Mouse (Mus musculus) lung, embryonic 14.5 days (tissue): Measurements from ENCODE around the gene G3bp2. TPM values are rescaled to one million over a fixed set of nuclear protein-coding genes. Genes with fewer than 3 reads are reported as not detected.

Experiments used
- ATAC-seq: fragments of 200-750 bp; cut with Nextera tagmentation; 2 replicates; pipeline ENCODE4 v1.8.0; 2017; ENCODE audit warnings: mild to moderate bottlenecking, moderate TSS enrichment, moderate library complexity; ENCODE audit not compliant: insufficient read depth
- DNase-seq: peaks from one replicate; pipeline ENCODE4 v3.0.0-alpha.2; 2015
- H3K27ac ChIP-seq: fragments of 300-500 bp; sonication (generic); 2 replicates; pipeline ENCODE4 v1.5.1; 2014; ENCODE audit warnings: low read depth, mild to moderate bottlenecking, moderate library complexity
- H3K27me3 ChIP-seq: fragments of 300-500 bp; sonication (generic); 2 replicates; pipeline ENCODE4 v1.6.1; 2014; ENCODE audit warnings: low read length, control low read depth; ENCODE audit not compliant: insufficient read depth
- H3K36me3 ChIP-seq: fragments of 300-500 bp; sonication (generic); 2 replicates; pipeline ENCODE4 v1.6.1; 2014; ENCODE audit warnings: control low read depth; ENCODE audit not compliant: insufficient read depth
- H3K4me1 ChIP-seq: fragments of 300-500 bp; sonication (generic); 2 replicates; pipeline ENCODE4 v1.6.1; 2014; ENCODE audit warnings: antibody characterized with exemption, control low read depth; ENCODE audit not compliant: insufficient read depth
- H3K4me2 ChIP-seq: fragments of 300-500 bp; sonication (generic); 2 replicates; pipeline ENCODE4 v1.6.1; 2014; ENCODE audit warnings: mild to moderate bottlenecking
- H3K4me3 ChIP-seq: fragments of 300-500 bp; sonication (generic); 2 replicates; pipeline ENCODE4 v1.5.1; 2014; ENCODE audit warnings: low read depth, low read length
- H3K9ac ChIP-seq: fragments of 300-500 bp; sonication (generic); 2 replicates; pipeline ENCODE4 v1.6.1; 2014
- H3K9me3 ChIP-seq: fragments of 300-500 bp; sonication (generic); 2 replicates; pipeline ENCODE4 v1.6.1; 2016; ENCODE audit warnings: low read depth, low read length, control low read depth
- CTCF ChIP-seq: IDR thresholded peaks from 2 replicates; pipeline ENCODE4 v1.5.1; 2016; ENCODE audit warnings: antibody characterized with exemption, low read depth
- WGBS: fragments of 180-500 bp; shearing (Covaris S2); extraction: QIAGEN DNeasy Blood & Tissue Kit; methylation state at CpG from one replicate; pipeline ENCODE4 v1.1.7; 2014; 5-methylcytosine and 5-hydroxymethylcytosine counted together
- polyA plus RNA-seq: library from polyadenylated mRNA; unstranded; fragments of >200 nt; fragmentation: Nextera tagmentation; extraction: Ambion mirVana; gene quantifications from 2 replicates; pipeline ENCODE4 v1.2.1, GENCODE M21; 2014

Gene G3bp2
- polyA plus RNA-seq, 1 experiment from 2014 or later, result 166 TPM

- ATAC-seq (no peak), DNase-seq (peak; percentile 33)
- 0 out of 2 replicates have a peak, but pooled peaks cover 3% of the 10 kb centered on the region for H3K27me3 ChIP-seq
- no peaks in the 10 kb centered on the region for H3K9me3 ChIP-seq
- no peaks in the 10 kb centered on the region for H3K4me1 ChIP-seq
- no peak overlapping the region for H3K27ac ChIP-seq
- no peaks in the 10 kb centered on the region for H3K36me3 ChIP-seq
- peak overlapping the region; percentile 44 for H3K4me2 ChIP-seq
- H3K9ac ChIP-seq, result 0 out of 2 replicates have a peak overlapping the region, but pooled peaks have one; percentile 27
- WGBS, result 7% methylated on average over 10 of the region's 10 CpGs
- no peak for TF ChIP-seq CTCF
- H3K4me3 ChIP-seq, result peak overlapping the region; percentile 13; the same call in 1 of the 2 replicates
Observed at GRCm38 (mm10) chr5:92112585-92112984, 29.1 kb upstream of the G3bp2 start.

- DNase-seq (peak; percentile 11), ATAC-seq (no peak)
- no peaks in the 10 kb centered on the region for H3K36me3 ChIP-seq
- peak overlapping the region; percentile 44 for H3K4me2 ChIP-seq
- no peak for TF ChIP-seq CTCF
- no peaks in the 10 kb centered on the region for H3K4me1 ChIP-seq
- H3K27ac ChIP-seq, result no peak overlapping the region
- WGBS, result 19% methylated on average over 6 of the region's 6 CpGs
- H3K9me3 ChIP-seq, result no peaks in the 10 kb centered on the region
- no peak overlapping the region for H3K9ac ChIP-seq
- H3K4me3 ChIP-seq, result no peak overlapping the region
- H3K27me3 ChIP-seq, result 0 out of 2 replicates have a peak, but pooled peaks cover 3% of the 10 kb centered on the region
Observed at GRCm38 (mm10) chr5:92112175-92112574, 28.7 kb upstream of the G3bp2 start.

GRCm38 (mm10) chr5:92110818-92111355 lies 27.4 kb upstream of the G3bp2 start:
- Histone ChIP-seq H3K9ac (no peak overlapping the region), H3K4me1 (no peaks in the 10 kb centered on the region), H3K9me3 (no peaks in the 10 kb centered on the region), H3K27ac (no peak overlapping the region), H3K36me3 (no peaks in the 10 kb centered on the region), H3K4me3 (no peak overlapping the region), H3K27me3 (0 out of 2 replicates have a peak, but pooled peaks cover 3% of the 10 kb centered on the region), H3K4me2 (no peak overlapping the region)
- no peak for DNase-seq
- 81% methylated on average over 5 of the region's 5 CpGs for WGBS
- ATAC-seq, result no peak
- no peak for TF ChIP-seq CTCF

GRCm38 (mm10) chr5:92107282-92107681 lies 23.8 kb upstream of the G3bp2 start:
- DNase-seq, result peak; percentile 10
- WGBS, result 77% methylated on average over 4 of the region's 4 CpGs

GRCm38 (mm10) chr5:92106327-92107125 lies 23.0 kb upstream of the G3bp2 start:
- Histone ChIP-seq H3K27ac (no peak overlapping the region), H3K4me1 (no peaks in the 10 kb centered on the region), H3K36me3 (no peaks in the 10 kb centered on the region), H3K9me3 (no peaks in the 10 kb centered on the region), H3K9ac (no peak overlapping the region), H3K4me3 (no peak overlapping the region), H3K27me3 (no peaks in the 10 kb centered on the region), H3K4me2 (no peak overlapping the region)
- TF ChIP-seq CTCF, result no peak
- WGBS, result 36% methylated on average over 10 of the region's 10 CpGs
- ATAC-seq (peak; percentile 52), DNase-seq (peak; percentile 67)

More at GRCm38 (mm10) chr5:92107282-92107681, 23.8 kb upstream of the G3bp2 start:
- no peak for TF ChIP-seq CTCF
- no peak overlapping the region for H3K9ac ChIP-seq
- no peak for ATAC-seq
- H3K4me1 ChIP-seq, result no peaks in the 10 kb centered on the region
- no peak overlapping the region for H3K4me3 ChIP-seq
- H3K27me3 ChIP-seq, result no peaks in the 10 kb centered on the region
- no peak overlapping the region for H3K27ac ChIP-seq
- no peaks in the 10 kb centered on the region for H3K9me3 ChIP-seq
- no peak overlapping the region for H3K4me2 ChIP-seq
- no peaks in the 10 kb centered on the region for H3K36me3 ChIP-seq

GRCm38 (mm10) chr5:92103816-92104415 lies 20.4 kb upstream of the G3bp2 start:
- Histone ChIP-seq H3K27ac (no peak overlapping the region), H3K9me3 (no peaks in the 10 kb centered on the region), H3K4me1 (no peaks in the 10 kb centered on the region), H3K4me3 (no peak overlapping the region), H3K27me3 (no peaks in the 10 kb centered on the region), H3K36me3 (no peaks in the 10 kb centered on the region), H3K4me2 (no peak overlapping the region), H3K9ac (no peak overlapping the region)
- ATAC-seq (no peak), DNase-seq (no peak)
- 72% methylated on average over 13 of the region's 13 CpGs for WGBS
- no peak for TF ChIP-seq CTCF

GRCm38 (mm10) chr5:92103062-92103461 lies 19.5 kb upstream of the G3bp2 start:
- Histone ChIP-seq H3K27me3 (no peaks in the 10 kb centered on the region), H3K4me1 (no peaks in the 10 kb centered on the region), H3K9me3 (no peaks in the 10 kb centered on the region), H3K36me3 (no peaks in the 10 kb centered on the region), H3K9ac (no peak overlapping the region), H3K4me3 (no peak overlapping the region), H3K4me2 (no peak overlapping the region), H3K27ac (no peak overlapping the region)
- no peak for TF ChIP-seq CTCF
- no peak for ATAC-seq
- WGBS, result 21% methylated on average over 6 of the region's 6 CpGs
- DNase-seq, result peak; percentile 51
